Mouse (Mus musculus): ENCODE measurements around the gene Dusp7.

The Dusp7 gene

GRCm38 (mm10) chr9:106421033-106421864 lies 52.8 kb downstream of the Dusp7 start:
- 18% methylated on average over 18 of the region's 18 CpGs for WGBS

GRCm38 (mm10) chr9:106421865-106422160 lies 53.4 kb downstream of the Dusp7 start:
- WGBS: 2% methylated on average over 3 of the region's 3 CpGs
